Mouse (Mus musculus) midbrain, embryonic 13.5 days (tissue): Measurements from ENCODE around the gene Grin2d. TPM values are rescaled to one million over a fixed set of nuclear protein-coding genes. Genes with fewer than 3 reads are reported as not detected.

Experiments used
- ATAC-seq: fragments of 200-750 bp; cut with Nextera tagmentation; 2 replicates; pipeline ENCODE4 v1.8.0; 2017; ENCODE audit warnings: mild to moderate bottlenecking, moderate TSS enrichment, moderate library complexity
- H3K27ac ChIP-seq: fragments of 300-500 bp; sonication (generic); 2 replicates; pipeline ENCODE4 v1.5.1; 2015; ENCODE audit warnings: inconsistent platforms, mild to moderate bottlenecking, moderate library complexity
- H3K27me3 ChIP-seq: fragments of 300-500 bp; sonication (generic); 2 replicates; pipeline ENCODE4 v1.6.1; 2015; ENCODE audit warnings: mild to moderate bottlenecking, inconsistent platforms
- H3K36me3 ChIP-seq: fragments of 300-500 bp; sonication (generic); 2 replicates; pipeline ENCODE4 v1.6.1; 2015; ENCODE audit warnings: mild to moderate bottlenecking, inconsistent platforms
- H3K4me1 ChIP-seq: fragments of 300-500 bp; sonication (generic); replicated peaks from 2 replicates; pipeline ENCODE4 v1.6.1; 2015; ENCODE audit warnings: inconsistent platforms
- H3K4me2 ChIP-seq: fragments of 300-500 bp; sonication (generic); replicated peaks from 2 replicates; pipeline ENCODE4 v1.6.1; 2015; ENCODE audit warnings: moderate library complexity, mild to moderate bottlenecking, inconsistent platforms
- H3K4me3 ChIP-seq: fragments of 300-500 bp; sonication (generic); replicated peaks from 2 replicates; pipeline ENCODE4 v1.5.1; 2015; ENCODE audit warnings: mild to moderate bottlenecking, inconsistent platforms
- H3K9ac ChIP-seq: fragments of 300-500 bp; sonication (generic); replicated peaks from 2 replicates; pipeline ENCODE4 v1.6.1; 2015; ENCODE audit warnings: mild to moderate bottlenecking, inconsistent platforms
- H3K9me3 ChIP-seq: fragments of 300-500 bp; sonication (generic); 2 replicates; pipeline ENCODE4 v1.6.1; 2016; ENCODE audit warnings: mild to moderate bottlenecking, inconsistent platforms
- WGBS: fragments of 180-500 bp; shearing (Covaris S2); methylation state at CpG from one replicate; pipeline ENCODE4 v1.1.7; 2015; 5-methylcytosine and 5-hydroxymethylcytosine counted together
- polyA plus RNA-seq: library from polyadenylated mRNA; unstranded; fragments of >200 nt; fragmentation: Nextera tagmentation; extraction: Ambion mirVana; gene quantifications from 2 replicates; pipeline ENCODE4 v1.2.1, GENCODE M21; 2015

Grin2d gene
- polyA plus RNA-seq, 1 experiment from 2014 or later = 1.3 TPM

- H3K9ac ChIP-seq = no peak overlapping the region
- no peaks in the 10 kb centered on the region for H3K9me3 ChIP-seq
- peaks cover 49% of the 10 kb centered on the region for H3K27me3 ChIP-seq
- H3K36me3 ChIP-seq = peaks cover 91% of the 10 kb centered on the region
- H3K4me2 ChIP-seq = peak overlapping the region; percentile 58
- H3K4me3 ChIP-seq = no peak overlapping the region
- peaks cover 34% of the 10 kb centered on the region for H3K4me1 ChIP-seq
- WGBS = 57% methylated on average over 7 of the region's 7 CpGs
- no peak overlapping the region for H3K27ac ChIP-seq
- ATAC-seq = no peak
These were observed 79.2 kb downstream of the Grin2d start for GRCm38 (mm10) chr7:45798931-45799330.

- Histone ChIP-seq H3K27me3 (peaks cover 49% of the 10 kb centered on the region), H3K9me3 (no peaks in the 10 kb centered on the region), H3K4me2 (peak overlapping the region; percentile 58), H3K4me1 (peaks cover 34% of the 10 kb centered on the region), H3K36me3 (peaks cover 91% of the 10 kb centered on the region), H3K27ac (no peak overlapping the region), H3K9ac (peak overlapping the region; percentile 68), H3K4me3 (peak overlapping the region; percentile 36)
- no peak for ATAC-seq
- WGBS = 1% methylated on average over 19 of the region's 19 CpGs
These were observed 79.7 kb downstream of the Grin2d start for GRCm38 (mm10) chr7:45798511-45798836.

- peak overlapping the region; percentile 68 for H3K9ac ChIP-seq
- no peak overlapping the region for H3K27ac ChIP-seq
- 2% methylated on average over 60 of the region's 60 CpGs for WGBS
- peaks cover 34% of the 10 kb centered on the region for H3K4me1 ChIP-seq
- no peaks in the 10 kb centered on the region for H3K9me3 ChIP-seq
- no peak for ATAC-seq
- peaks cover 91% of the 10 kb centered on the region for H3K36me3 ChIP-seq
- peak overlapping the region; percentile 58 for H3K4me2 ChIP-seq
- H3K27me3 ChIP-seq = peaks cover 49% of the 10 kb centered on the region
- H3K4me3 ChIP-seq = peak overlapping the region; percentile 36
These were observed 80.3 kb downstream of the Grin2d start for GRCm38 (mm10) chr7:45797661-45798510.

- Histone ChIP-seq H3K4me3 (peak overlapping the region; percentile 36; the same call in 1 of the 2 replicates), H3K9ac (peak overlapping the region; percentile 68), H3K36me3 (peaks cover 91% of the 10 kb centered on the region), H3K4me2 (peak overlapping the region; percentile 58), H3K27me3 (peaks cover 49% of the 10 kb centered on the region), H3K27ac (no peak overlapping the region), H3K9me3 (no peaks in the 10 kb centered on the region), H3K4me1 (peaks cover 34% of the 10 kb centered on the region)
- ATAC-seq = no peak
- WGBS = 43% methylated on average over 6 of the region's 6 CpGs
These were observed 81.2 kb downstream of the Grin2d start for GRCm38 (mm10) chr7:45796950-45797349.

GRCm38 (mm10) chr7:45794971-45795370 lies 83.2 kb downstream of the Grin2d start:
- Histone ChIP-seq H3K4me3 (no peak overlapping the region), H3K9me3 (no peaks in the 10 kb centered on the region), H3K27me3 (peaks cover 47% of the 10 kb centered on the region), H3K4me2 (no peak overlapping the region), H3K4me1 (peaks cover 23% of the 10 kb centered on the region), H3K36me3 (peaks cover 92% of the 10 kb centered on the region), H3K27ac (no peak overlapping the region), H3K9ac (no peak overlapping the region)
- no peak for ATAC-seq
- 95% methylated on average over 29 of the region's 29 CpGs for WGBS

- H3K4me3 ChIP-seq = no peak overlapping the region
- WGBS = 91% methylated on average over 41 of the region's 44 CpGs
- no peak overlapping the region for H3K4me2 ChIP-seq
- H3K4me1 ChIP-seq = peaks cover 23% of the 10 kb centered on the region
- H3K27ac ChIP-seq = no peak overlapping the region
- H3K27me3 ChIP-seq = peaks cover 43% of the 10 kb centered on the region
- H3K9me3 ChIP-seq = no peaks in the 10 kb centered on the region
- ATAC-seq = no peak
- H3K9ac ChIP-seq = no peak overlapping the region
- peaks cover 97% of the 10 kb centered on the region for H3K36me3 ChIP-seq
These were observed 84.1 kb downstream of the Grin2d start for GRCm38 (mm10) chr7:45793969-45794585.

GRCm38 (mm10) chr7:45793240-45793639 lies 84.9 kb downstream of the Grin2d start:
- peaks cover 15% of the 10 kb centered on the region for H3K4me1 ChIP-seq
- no peak overlapping the region for H3K4me3 ChIP-seq
- peaks cover 97% of the 10 kb centered on the region for H3K36me3 ChIP-seq
- ATAC-seq = no peak
- H3K27me3 ChIP-seq = peaks cover 40% of the 10 kb centered on the region
- H3K9ac ChIP-seq = no peak overlapping the region
- no peak overlapping the region for H3K27ac ChIP-seq
- H3K9me3 ChIP-seq = no peaks in the 10 kb centered on the region
- 89% methylated on average over 24 of the region's 24 CpGs for WGBS
- no peak overlapping the region for H3K4me2 ChIP-seq

GRCm38 (mm10) chr7:45791756-45792490 lies 86.3 kb downstream of the Grin2d start:
- Histone ChIP-seq H3K36me3 (peaks cover 99% of the 10 kb centered on the region), H3K4me1 (peaks cover 14% of the 10 kb centered on the region), H3K4me3 (no peak overlapping the region), H3K27ac (no peak overlapping the region), H3K4me2 (no peak overlapping the region), H3K9ac (no peak overlapping the region), H3K27me3 (peaks cover 28% of the 10 kb centered on the region), H3K9me3 (no peaks in the 10 kb centered on the region)
- 81% methylated on average over 17 of the region's 17 CpGs for WGBS
- ATAC-seq = no peak

- H3K4me2 ChIP-seq = no peak overlapping the region
- H3K27me3 ChIP-seq = peaks cover 16% of the 10 kb centered on the region
- no peak overlapping the region for H3K4me3 ChIP-seq
- H3K36me3 ChIP-seq = peaks cover 88% of the 10 kb centered on the region
- no peak overlapping the region for H3K9ac ChIP-seq
- ATAC-seq = no peak
- no peaks in the 10 kb centered on the region for H3K9me3 ChIP-seq
- no peak overlapping the region for H3K27ac ChIP-seq
- WGBS = 82% methylated on average over 6 of the region's 6 CpGs
- peaks cover 22% of the 10 kb centered on the region for H3K4me1 ChIP-seq
These were observed 87.5 kb downstream of the Grin2d start for GRCm38 (mm10) chr7:45790721-45791120.

- peak overlapping the region; percentile 77 for H3K4me3 ChIP-seq
- H3K27me3 ChIP-seq = no peaks in the 10 kb centered on the region
- H3K36me3 ChIP-seq = peaks cover 57% of the 10 kb centered on the region
- no peak overlapping the region for H3K27ac ChIP-seq
- H3K9ac ChIP-seq = 0 out of 2 replicates have a peak overlapping the region, but pooled peaks have one; percentile 94
- peak overlapping the region; percentile 93 for H3K4me2 ChIP-seq
- no peak for ATAC-seq
- H3K9me3 ChIP-seq = no peaks in the 10 kb centered on the region
- 88% methylated on average over 22 of the region's 22 CpGs for WGBS
- peaks cover 36% of the 10 kb centered on the region for H3K4me1 ChIP-seq
These were observed 90.5 kb downstream of the Grin2d start for GRCm38 (mm10) chr7:45787642-45788041.

GRCm38 (mm10) chr7:45786661-45787413 lies 91.3 kb downstream of the Grin2d start:
- Histone ChIP-seq H3K36me3 (peaks cover 49% of the 10 kb centered on the region), H3K27me3 (no peaks in the 10 kb centered on the region), H3K4me3 (peak overlapping the region; percentile 77), H3K9ac (peak overlapping the region; percentile 94), H3K27ac (peak overlapping the region; percentile 99), H3K9me3 (no peaks in the 10 kb centered on the region), H3K4me2 (peak overlapping the region; percentile 93), H3K4me1 (peaks cover 36% of the 10 kb centered on the region)
- WGBS = 10% methylated on average over 17 of the region's 17 CpGs
- ATAC-seq = peak; percentile 34
